Mouse (Mus musculus) heart, adult 2 months (tissue): ENCODE data around the gene Rex1bd.

Experiments
- CTCF ChIP-seq: fragments of 200-600 bp; IDR thresholded peaks from 2 replicates; pipeline ENCODE4 v1.8.1; 2022; ENCODE audit warnings: antibody characterized with exemption, mild to moderate bottlenecking, moderate library complexity
- POLR2A ChIP-seq: fragments of 200-500 bp; IDR thresholded peaks from 2 replicates; pipeline ENCODE4 v1.6.1; 2011; ENCODE audit warnings: mild to moderate bottlenecking, low read depth, low read length, control low read depth; ENCODE audit not compliant: insufficient read depth

GRCm38 (mm10) chr8:70482943-70483342 lies 23.6 kb downstream of the Rex1bd start:
- no peak for TF ChIP-seq POLR2A
- no peak for TF ChIP-seq CTCF
